Mouse (Mus musculus): ENCODE results near the gene Yif1b. TPM values are rescaled to one million over a fixed set of nuclear protein-coding genes. Genes with fewer than 3 reads are reported as not detected.
"Not testable (repeated sequence)": the region's sequence is repeated elsewhere in the genome, so short reads cannot be mapped to it uniquely, and the experiment has no call there.

Yif1b gene
- polyA plus RNA-seq, 1 experiment from 2014 or later, result 126 TPM

DNA sequence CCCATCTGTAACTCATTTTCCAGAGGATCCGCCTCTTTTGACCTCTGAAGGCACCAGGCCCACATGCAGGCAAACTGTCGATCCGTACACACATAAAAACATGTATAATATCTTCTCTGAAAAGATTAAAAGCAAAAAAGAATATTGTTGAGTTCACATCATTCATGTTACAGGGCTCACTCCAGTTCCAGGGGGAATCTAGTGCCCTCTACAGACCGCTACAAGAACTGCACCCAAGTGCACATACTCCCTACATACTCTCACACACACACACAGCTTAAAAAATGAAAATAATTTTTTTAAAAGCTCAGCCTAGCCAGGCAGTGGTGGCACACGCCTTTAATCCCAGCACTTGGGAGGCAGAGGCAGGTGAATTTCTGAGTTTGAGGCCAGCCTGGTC is 3.5 kb upstream of the Yif1b start:
- Histone ChIP-seq H3K9me3 (ENCODE audit: control insufficient read depth, low read length) (no peaks in the 10 kb centered on the region), H3K27ac (ENCODE audit: low read length) (peak overlapping the region; percentile 51; the same call in 1 of the 2 replicates), H3K4me2 (ENCODE audit: low read depth, low read length) (no peak overlapping the region), H3K27me3 (ENCODE audit: control insufficient read depth, insufficient read depth, low read depth, low read length) (peaks cover 6% of the 10 kb centered on the region; the same call in 1 of the 2 replicates), H3K4me1 (replicated peaks; ENCODE audit: control insufficient read depth, insufficient read depth, low read length) (peaks cover 16% of the 10 kb centered on the region; the same call in 1 of the 2 replicates), H3K4me3 (ENCODE audit: low read length) (no peak overlapping the region), H3K36me3 (ENCODE audit: control insufficient read depth, insufficient read depth, low read length) (no peaks in the 10 kb centered on the region), H3K9ac (ENCODE audit: low read length) (no peak overlapping the region)
- 75% methylated on average over 5 of the region's 5 CpGs for WGBS
- ATAC-seq (ENCODE audit: low read depth), result no peak

DNA sequence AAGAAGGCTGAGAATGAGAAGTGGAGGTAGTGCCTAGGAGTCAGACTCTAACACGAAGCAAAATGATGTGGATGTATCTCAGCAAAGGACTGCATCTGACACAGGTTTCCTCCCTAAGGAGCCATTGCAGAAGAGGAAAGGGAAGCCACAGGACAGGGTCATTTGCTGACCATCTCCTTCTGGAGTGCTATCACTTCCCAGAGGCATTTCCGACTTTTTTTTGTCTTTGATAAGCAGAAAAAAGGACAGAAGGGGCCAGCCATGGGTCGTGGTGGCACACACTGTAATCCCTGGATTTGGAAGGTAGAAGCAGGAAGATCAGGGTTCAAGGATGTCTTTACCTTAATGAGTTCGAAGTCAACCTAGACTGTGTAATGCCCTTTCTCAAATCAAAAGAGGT is 1.5 kb upstream of the Yif1b start:
- Histone ChIP-seq H3K4me3 (ENCODE audit: low read length) (no peak overlapping the region), H3K4me2 (ENCODE audit: low read depth, low read length) (no peak overlapping the region), H3K27me3 (ENCODE audit: control insufficient read depth, insufficient read depth, low read depth, low read length) (peaks cover under 1% of the 10 kb centered on the region; the same call in 1 of the 2 replicates), H3K9ac (ENCODE audit: low read length) (no peak overlapping the region), H3K9me3 (ENCODE audit: control insufficient read depth, low read length) (no peaks in the 10 kb centered on the region), H3K27ac (ENCODE audit: low read length) (no peak overlapping the region), H3K36me3 (ENCODE audit: control insufficient read depth, insufficient read depth, low read length) (no peaks in the 10 kb centered on the region), H3K4me1 (replicated peaks; ENCODE audit: control insufficient read depth, insufficient read depth, low read length) (peaks cover 18% of the 10 kb centered on the region; the same call in 1 of the 2 replicates)
- ATAC-seq (ENCODE audit: low read depth), result no peak
- WGBS, result 72% methylated on average over 4 of the region's 4 CpGs

DNA sequence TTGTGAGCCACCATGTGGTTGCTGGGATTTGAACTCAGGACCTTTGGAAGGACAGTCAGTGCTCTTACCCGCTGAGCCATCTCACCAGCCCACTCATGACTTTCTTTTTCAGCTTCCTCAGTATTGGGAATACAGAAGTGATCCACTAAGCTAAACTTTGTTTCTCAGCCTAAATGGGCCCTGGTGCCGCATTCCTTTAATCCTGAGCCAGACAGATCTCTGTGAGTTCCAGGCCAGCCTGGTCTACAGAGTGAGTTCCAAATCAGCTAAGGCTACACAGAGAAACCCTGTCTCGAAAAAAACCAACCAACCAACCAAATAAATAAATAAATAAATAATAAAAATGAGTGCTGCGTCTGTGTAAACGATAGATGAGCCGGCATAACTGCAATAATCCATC is 533 bp upstream of the Yif1b start:
- peaks cover 18% of the 10 kb centered on the region; the same call in 1 of the 2 replicates for H3K4me1 ChIP-seq (replicated peaks; ENCODE audit: control insufficient read depth, insufficient read depth, low read length)
- not testable (repeated sequence) for H3K9me3 ChIP-seq (ENCODE audit: control insufficient read depth, low read length); H3K36me3 ChIP-seq (ENCODE audit: control insufficient read depth, insufficient read depth, low read length); H3K27me3 ChIP-seq (ENCODE audit: control insufficient read depth, insufficient read depth, low read depth, low read length)
- 26% methylated on average over 6 of the region's 6 CpGs for WGBS
- H3K4me2 ChIP-seq (ENCODE audit: low read depth, low read length), result peak overlapping the region; percentile 61
- peak overlapping the region; percentile 45 for H3K4me3 ChIP-seq (ENCODE audit: low read length)
- peak; percentile 4 for ATAC-seq (ENCODE audit: low read depth)
- H3K27ac ChIP-seq (ENCODE audit: low read length), result peak overlapping the region; percentile 97
- H3K9ac ChIP-seq (ENCODE audit: low read length), result peak overlapping the region; percentile 66

DNA sequence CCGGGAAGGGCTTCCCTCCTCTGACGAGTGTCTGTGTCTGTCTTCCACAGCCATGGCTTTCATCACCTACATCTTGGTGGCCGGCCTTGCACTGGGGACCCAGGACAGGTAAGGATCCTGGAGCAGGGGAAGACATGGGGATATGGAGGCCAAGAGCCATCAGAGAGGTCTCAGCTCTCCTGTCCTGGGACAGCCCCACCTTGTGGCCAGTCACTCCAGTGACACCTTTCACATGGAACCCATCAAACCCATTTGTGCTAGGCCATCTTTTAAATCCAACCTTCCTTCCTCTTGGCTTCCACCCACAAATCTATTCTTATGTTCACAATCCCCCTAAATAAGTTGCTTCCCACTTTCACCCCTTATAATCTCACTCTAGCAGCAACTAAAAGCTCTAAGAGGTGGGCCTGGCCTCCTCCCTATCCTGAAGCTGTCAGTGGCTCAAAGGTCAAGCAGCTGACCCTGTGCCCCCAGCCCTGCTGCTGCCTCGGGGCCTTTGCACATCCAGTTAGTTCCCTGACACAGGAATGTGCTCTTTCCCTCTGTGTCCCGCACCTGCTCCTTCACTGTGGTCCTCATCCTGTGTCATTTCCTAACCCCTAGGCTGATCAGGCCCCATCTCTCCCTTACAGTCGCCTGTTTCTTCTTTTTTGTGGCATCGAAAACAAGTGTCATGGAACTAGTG is 6.7 kb downstream of the Yif1b start:
- Histone ChIP-seq H3K4me3 (ENCODE audit: low read length) (no peak overlapping the region), H3K27ac (ENCODE audit: low read length) (no peak overlapping the region), H3K9ac (ENCODE audit: low read length) (no peak overlapping the region), H3K9me3 (ENCODE audit: control insufficient read depth, low read length) (no peaks in the 10 kb centered on the region), H3K4me1 (replicated peaks; ENCODE audit: control insufficient read depth, insufficient read depth, low read length) (peaks cover 25% of the 10 kb centered on the region), H3K27me3 (ENCODE audit: control insufficient read depth, insufficient read depth, low read depth, low read length) (no peaks in the 10 kb centered on the region), H3K36me3 (ENCODE audit: control insufficient read depth, insufficient read depth, low read length) (peaks cover 6% of the 10 kb centered on the region; the same call in 1 of the 2 replicates), H3K4me2 (ENCODE audit: low read depth, low read length) (no peak overlapping the region)
- no peak for ATAC-seq (ENCODE audit: low read depth)
- 83% methylated on average over 7 of the region's 7 CpGs for WGBS

DNA sequence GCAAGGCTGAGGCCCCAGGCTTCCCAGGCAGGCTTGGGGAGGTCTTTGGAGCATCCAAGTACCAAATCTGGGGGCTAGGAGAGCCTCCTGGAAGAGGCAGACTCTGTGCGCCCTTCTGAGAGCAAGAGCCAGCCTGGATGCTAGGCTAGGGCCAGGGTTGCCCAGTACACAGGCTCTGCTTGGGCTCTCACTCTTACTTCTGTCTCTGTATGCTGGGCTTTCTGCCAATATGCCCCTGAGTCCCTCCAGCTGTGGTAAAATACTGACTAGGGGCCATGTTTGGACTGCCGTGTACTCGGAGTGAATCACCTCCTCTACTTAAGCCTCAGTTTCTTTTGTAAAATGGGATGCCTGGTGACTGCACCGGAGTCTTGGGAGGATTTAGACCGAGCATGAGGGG is 7.9 kb downstream of the Yif1b start:
- Histone ChIP-seq H3K9ac (ENCODE audit: low read length) (no peak overlapping the region), H3K9me3 (ENCODE audit: control insufficient read depth, low read length) (no peaks in the 10 kb centered on the region), H3K27me3 (ENCODE audit: control insufficient read depth, insufficient read depth, low read depth, low read length) (no peaks in the 10 kb centered on the region), H3K4me2 (ENCODE audit: low read depth, low read length) (no peak overlapping the region), H3K4me3 (ENCODE audit: low read length) (no peak overlapping the region), H3K4me1 (replicated peaks; ENCODE audit: control insufficient read depth, insufficient read depth, low read length) (peaks cover 25% of the 10 kb centered on the region), H3K36me3 (ENCODE audit: control insufficient read depth, insufficient read depth, low read length) (peaks cover 6% of the 10 kb centered on the region; the same call in 1 of the 2 replicates), H3K27ac (ENCODE audit: low read length) (peak overlapping the region; percentile 3; the same call in 1 of the 2 replicates)
- 0 out of 2 replicates have a peak, but pooled peaks have one; percentile 27 for ATAC-seq (ENCODE audit: low read depth)
- 70% methylated on average over 5 of the region's 5 CpGs for WGBS

DNA sequence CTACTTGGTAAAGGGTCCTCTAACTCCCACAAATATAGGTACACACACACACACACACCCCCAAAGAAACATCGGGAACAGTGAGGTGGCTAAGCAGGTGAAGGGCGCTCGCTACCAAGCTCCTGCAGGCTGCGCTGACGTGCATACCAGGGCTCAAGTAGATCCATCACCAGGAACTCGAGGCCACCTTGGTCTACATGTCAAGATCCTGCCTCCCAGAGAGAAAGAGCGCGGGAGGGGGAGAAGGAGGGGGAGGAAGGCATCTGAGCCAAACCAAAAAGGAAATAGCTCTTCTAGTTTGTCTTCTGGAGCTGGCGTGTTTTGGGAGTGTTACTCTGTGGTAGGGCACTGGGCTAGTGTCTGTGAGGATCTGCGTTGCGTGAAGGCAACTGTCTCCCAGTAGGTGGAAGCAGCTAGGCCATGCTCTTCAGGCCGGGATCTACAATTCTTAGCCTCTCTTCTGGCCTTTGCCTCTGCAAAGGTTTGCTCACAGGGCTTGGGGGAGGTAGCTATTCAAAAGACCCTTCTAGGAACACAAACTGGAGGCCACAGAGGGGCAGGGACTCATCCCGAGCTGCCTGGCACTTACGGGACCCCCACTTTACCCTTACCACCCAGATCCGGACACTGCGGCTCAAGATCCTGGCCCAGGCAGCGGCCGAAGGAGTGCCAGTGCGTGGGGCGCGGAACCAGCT is 8.6 kb downstream of the Yif1b start:
- 64% methylated on average over 21 of the region's 21 CpGs for WGBS
- H3K4me1 ChIP-seq (replicated peaks; ENCODE audit: control insufficient read depth, insufficient read depth, low read length), result peaks cover 25% of the 10 kb centered on the region
- peak overlapping the region; percentile 67 for H3K27ac ChIP-seq (ENCODE audit: low read length)
- peak overlapping the region; percentile 77 for H3K4me2 ChIP-seq (ENCODE audit: low read depth, low read length)
- no peaks in the 10 kb centered on the region for H3K9me3 ChIP-seq (ENCODE audit: control insufficient read depth, low read length)
- no peaks in the 10 kb centered on the region for H3K27me3 ChIP-seq (ENCODE audit: control insufficient read depth, insufficient read depth, low read depth, low read length)
- peak overlapping the region; percentile 49 for H3K4me3 ChIP-seq (ENCODE audit: low read length)
- H3K36me3 ChIP-seq (ENCODE audit: control insufficient read depth, insufficient read depth, low read length), result peaks cover 6% of the 10 kb centered on the region; the same call in 1 of the 2 replicates
- peak; percentile 26; the same call in 1 of the 2 replicates for ATAC-seq (ENCODE audit: low read depth)
- peak overlapping the region; percentile 66 for H3K9ac ChIP-seq (ENCODE audit: low read length)

DNA sequence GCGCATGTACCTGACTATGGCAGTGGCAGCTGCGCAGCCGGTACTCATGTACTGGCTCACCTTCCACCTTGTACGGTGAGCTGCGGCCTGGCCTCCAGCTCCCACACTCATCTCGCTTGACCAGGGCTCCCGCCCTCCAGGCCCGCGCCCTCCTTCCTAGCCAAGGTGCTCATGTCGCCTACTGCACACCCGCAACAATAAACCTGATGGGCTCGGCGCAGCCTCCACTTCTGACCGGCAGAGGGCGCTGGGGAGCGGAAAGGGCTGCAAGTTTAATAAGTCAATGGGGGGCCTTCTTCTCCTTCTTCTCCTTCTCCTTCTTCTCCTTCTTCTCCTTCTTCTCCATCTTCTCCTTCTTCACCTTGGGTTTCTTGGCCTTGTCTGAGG is 9.2 kb downstream of the Yif1b start:
- peaks cover 25% of the 10 kb centered on the region for H3K4me1 ChIP-seq (replicated peaks; ENCODE audit: control insufficient read depth, insufficient read depth, low read length)
- H3K4me2 ChIP-seq (ENCODE audit: low read depth, low read length), result peak overlapping the region; percentile 77
- peak overlapping the region; percentile 49 for H3K4me3 ChIP-seq (ENCODE audit: low read length)
- no peaks in the 10 kb centered on the region for H3K27me3 ChIP-seq (ENCODE audit: control insufficient read depth, insufficient read depth, low read depth, low read length)
- peaks cover 6% of the 10 kb centered on the region; the same call in 1 of the 2 replicates for H3K36me3 ChIP-seq (ENCODE audit: control insufficient read depth, insufficient read depth, low read length)
- ATAC-seq (ENCODE audit: low read depth), result peak; percentile 37; the same call in 1 of the 2 replicates
- H3K9ac ChIP-seq (ENCODE audit: low read length), result peak overlapping the region; percentile 66
- H3K27ac ChIP-seq (ENCODE audit: low read length), result peak overlapping the region; percentile 84
- H3K9me3 ChIP-seq (ENCODE audit: control insufficient read depth, low read length), result no peaks in the 10 kb centered on the region
- 27% methylated on average over 16 of the region's 16 CpGs for WGBS

DNA sequence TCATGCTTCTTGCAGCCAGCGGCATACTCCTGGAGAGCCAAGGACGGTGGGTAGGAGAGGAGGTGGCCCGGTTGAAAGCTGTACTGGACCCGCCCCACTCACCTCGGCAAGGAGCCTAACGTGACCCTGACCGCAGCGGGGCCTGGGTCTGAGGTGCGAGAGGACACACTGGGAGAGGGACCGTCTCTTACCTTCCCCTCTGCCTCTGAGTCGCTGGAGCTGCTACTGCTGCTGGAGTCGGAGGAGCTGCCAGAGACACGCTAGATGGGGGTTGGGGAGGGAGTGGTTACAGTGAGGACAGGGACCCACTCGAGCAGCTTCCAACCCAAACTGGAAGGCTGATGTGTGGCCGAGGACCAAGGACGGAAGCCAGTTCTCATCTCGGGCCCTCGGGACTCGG is 9.6 kb downstream of the Yif1b start:
- Histone ChIP-seq H3K9ac (ENCODE audit: low read length) (peak overlapping the region; percentile 66), H3K4me1 (replicated peaks; ENCODE audit: control insufficient read depth, insufficient read depth, low read length) (peaks cover 25% of the 10 kb centered on the region), H3K4me2 (ENCODE audit: low read depth, low read length) (peak overlapping the region; percentile 77), H3K27me3 (ENCODE audit: control insufficient read depth, insufficient read depth, low read depth, low read length) (no peaks in the 10 kb centered on the region), H3K27ac (ENCODE audit: low read length) (peak overlapping the region; percentile 84), H3K9me3 (ENCODE audit: control insufficient read depth, low read length) (no peaks in the 10 kb centered on the region), H3K4me3 (ENCODE audit: low read length) (peak overlapping the region; percentile 49), H3K36me3 (ENCODE audit: control insufficient read depth, insufficient read depth, low read length) (peaks cover 6% of the 10 kb centered on the region; the same call in 1 of the 2 replicates)
- WGBS, result 15% methylated on average over 19 of the region's 19 CpGs
- ATAC-seq (ENCODE audit: low read depth), result peak; percentile 13; the same call in 1 of the 2 replicates

DNA sequence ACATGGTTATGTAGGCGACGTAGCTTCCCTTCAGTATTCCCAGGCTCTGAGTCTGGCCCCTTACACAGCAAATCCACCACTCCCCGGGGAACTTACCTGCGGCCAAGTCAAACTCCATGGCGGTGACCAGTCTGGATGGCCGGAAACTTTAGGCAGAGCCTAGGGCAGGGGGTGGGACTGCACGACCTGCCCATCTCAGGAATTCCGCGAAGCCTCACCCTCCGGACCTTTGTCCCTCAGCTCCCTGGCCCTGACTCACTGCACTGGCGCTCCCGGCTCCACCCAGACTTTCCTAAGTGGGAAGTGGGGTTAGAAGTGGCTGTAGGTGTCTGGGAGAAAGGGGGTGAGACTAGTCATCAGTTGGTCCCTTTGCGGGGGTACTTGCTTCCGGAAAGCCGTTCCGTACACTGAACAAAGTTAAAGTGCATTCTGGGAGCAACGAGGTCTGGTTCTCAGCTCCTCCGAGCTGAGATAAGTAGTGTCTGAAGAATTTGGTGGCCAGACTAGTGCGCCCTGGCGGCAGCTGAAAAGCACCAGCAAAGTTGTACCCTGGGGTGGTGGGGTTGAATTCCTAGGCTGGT is 10.2 kb downstream of the Yif1b start, which contains the start of gene 2200002D01Rik:
Gene 2200002D01Rik (minus strand): TSS at position 206 of the 581 bp plus-strand sequence.
- H3K27me3 ChIP-seq (ENCODE audit: control insufficient read depth, insufficient read depth, low read depth, low read length), result no peaks in the 10 kb centered on the region
- ATAC-seq (ENCODE audit: low read depth), result peak; percentile 73
- H3K9me3 ChIP-seq (ENCODE audit: control insufficient read depth, low read length), result no peaks in the 10 kb centered on the region
- 25% methylated on average over 20 of the region's 20 CpGs for WGBS
- peak within 1 kb of the TSS; percentile 49 for H3K4me3 ChIP-seq (ENCODE audit: low read length)
- peak within 1 kb of the TSS; percentile 66 for H3K9ac ChIP-seq (ENCODE audit: low read length)
- peak within 1 kb of the TSS; percentile 77 for H3K4me2 ChIP-seq (ENCODE audit: low read depth, low read length)
- peaks cover 6% of the 10 kb centered on the region; the same call in 1 of the 2 replicates for H3K36me3 ChIP-seq (ENCODE audit: control insufficient read depth, insufficient read depth, low read length)
- H3K27ac ChIP-seq (ENCODE audit: low read length), result peak within 1 kb of the TSS; percentile 84
- H3K4me1 ChIP-seq (replicated peaks; ENCODE audit: control insufficient read depth, insufficient read depth, low read length), result peaks cover 25% of the 10 kb centered on the region

All from lung, embryonic 16.5 days (tissue).